Mouse (Mus musculus) heart, embryonic 11.5 days (tissue): ENCODE results near the gene Fam43a. TPM values are rescaled to one million over a fixed set of nuclear protein-coding genes. Genes with fewer than 3 reads are reported as not detected.

ENCODE experiments used
- ATAC-seq: fragments of 200-750 bp; cut with Nextera tagmentation; replicated peaks from 2 replicates; pipeline ENCODE4 v1.8.0; 2017; ENCODE audit warnings: moderate library complexity; ENCODE audit not compliant: insufficient number of reproducible peaks, low FRiP score, low TSS enrichment
- H3K27ac ChIP-seq: fragments of 300-500 bp; sonication (generic); 2 replicates; pipeline ENCODE4 v1.5.1; 2014; ENCODE audit warnings: mild to moderate bottlenecking, low read depth, low read length
- H3K27me3 ChIP-seq: fragments of 300-500 bp; sonication (generic); 2 replicates; pipeline ENCODE4 v1.6.1; 2014; ENCODE audit warnings: mild to moderate bottlenecking, low read length, mixed read lengths; ENCODE audit not compliant: control insufficient read depth, insufficient read depth
- H3K36me3 ChIP-seq: fragments of 300-500 bp; sonication (generic); 2 replicates; pipeline ENCODE4 v1.6.1; 2014; ENCODE audit warnings: mild to moderate bottlenecking, low read length, moderate library complexity, mixed read lengths; ENCODE audit not compliant: control insufficient read depth, insufficient read depth
- H3K4me1 ChIP-seq: fragments of 300-500 bp; sonication (generic); 2 replicates; pipeline ENCODE4 v1.6.1; 2014; ENCODE audit warnings: low read length; ENCODE audit not compliant: control insufficient read depth, insufficient read depth
- H3K4me2 ChIP-seq: fragments of 300-500 bp; sonication (generic); 2 replicates; pipeline ENCODE4 v1.6.1; 2014; ENCODE audit warnings: mild to moderate bottlenecking, moderate library complexity
- H3K4me3 ChIP-seq: fragments of 300-500 bp; sonication (generic); 2 replicates; pipeline ENCODE4 v1.5.1; 2014; ENCODE audit warnings: low read depth, low read length
- H3K9ac ChIP-seq: fragments of 300-500 bp; sonication (generic); 2 replicates; pipeline ENCODE4 v1.6.1; 2014; ENCODE audit warnings: mild to moderate bottlenecking, low read depth, low read length, moderate library complexity
- H3K9me3 ChIP-seq: fragments of 300-500 bp; sonication (generic); replicated peaks from 2 replicates; pipeline ENCODE4 v1.6.1; 2016; ENCODE audit warnings: low read length; ENCODE audit not compliant: control insufficient read depth
- WGBS: fragments of 180-500 bp; shearing (Covaris S2); extraction: QIAGEN DNeasy Blood & Tissue Kit; methylation state at CpG from one replicate; pipeline ENCODE4 v1.1.7; 2014; ENCODE audit not compliant: insufficient replicate concordance; 5-methylcytosine and 5-hydroxymethylcytosine counted together
- polyA plus RNA-seq: library from polyadenylated mRNA; unstranded; fragments of >200 nt; fragmentation: Nextera tagmentation; extraction: Ambion mirVana; gene quantifications from 2 replicates; pipeline ENCODE4 v1.2.1, GENCODE M21; 2014

Gene Fam43a
- polyA plus RNA-seq, 1 experiment from 2014 or later, result 6.6 TPM

- Histone ChIP-seq H3K9me3 (no peaks in the 10 kb centered on the region), H3K4me1 (peaks cover 47% of the 10 kb centered on the region), H3K9ac (peak overlapping the region; percentile 83), H3K27me3 (no peaks in the 10 kb centered on the region), H3K4me3 (peak overlapping the region; percentile 78), H3K36me3 (no peaks in the 10 kb centered on the region), H3K4me2 (peak overlapping the region; percentile 82), H3K27ac (peak overlapping the region; percentile 73)
- 6% methylated on average over 42 of the region's 42 CpGs for WGBS
- ATAC-seq, result 0 out of 2 replicates have a peak, but pooled peaks have one; percentile 6
Observed at GRCm38 (mm10) chr16:30601046-30601832, 1.7 kb downstream of the Fam43a start.

- no peak for ATAC-seq
- Histone ChIP-seq H3K4me1 (peaks cover 45% of the 10 kb centered on the region), H3K27me3 (no peaks in the 10 kb centered on the region), H3K4me3 (peak overlapping the region; percentile 78), H3K27ac (peak overlapping the region; percentile 73), H3K9ac (peak overlapping the region; percentile 65), H3K4me2 (peak overlapping the region; percentile 82), H3K36me3 (no peaks in the 10 kb centered on the region), H3K9me3 (no peaks in the 10 kb centered on the region)
- 21% methylated on average over 7 of the region's 7 CpGs for WGBS
Observed at GRCm38 (mm10) chr16:30601946-30602345, 2.4 kb downstream of the Fam43a start.

- WGBS, result 32% methylated on average over 18 of the region's 18 CpGs
Observed at GRCm38 (mm10) chr16:30602684-30603530, 3.4 kb downstream of the Fam43a start.

GRCm38 (mm10) chr16:30603531-30603842 is 4.0 kb downstream of the Fam43a start:
- Histone ChIP-seq H3K27ac (no peak overlapping the region), H3K9ac (no peak overlapping the region), H3K4me2 (peak overlapping the region; percentile 82; the same call in 1 of the 2 replicates), H3K36me3 (no peaks in the 10 kb centered on the region), H3K4me1 (peaks cover 41% of the 10 kb centered on the region), H3K27me3 (no peaks in the 10 kb centered on the region), H3K4me3 (no peak overlapping the region), H3K9me3 (no peaks in the 10 kb centered on the region)
- ATAC-seq, result no peak
- 53% methylated on average over 9 of the region's 9 CpGs for WGBS

More at GRCm38 (mm10) chr16:30602684-30603530, 3.4 kb downstream of the Fam43a start:
- H3K27me3 ChIP-seq, result no peaks in the 10 kb centered on the region
- H3K4me2 ChIP-seq, result peak overlapping the region; percentile 82
- no peak overlapping the region for H3K9ac ChIP-seq
- no peak for ATAC-seq
- H3K27ac ChIP-seq, result no peak overlapping the region
- H3K9me3 ChIP-seq, result no peaks in the 10 kb centered on the region
- peaks cover 41% of the 10 kb centered on the region for H3K4me1 ChIP-seq
- no peaks in the 10 kb centered on the region for H3K36me3 ChIP-seq
- H3K4me3 ChIP-seq, result peak overlapping the region; percentile 15; the same call in 1 of the 2 replicates

- ATAC-seq, result no peak
- H3K27ac ChIP-seq, result no peak overlapping the region
- H3K4me1 ChIP-seq, result peaks cover 41% of the 10 kb centered on the region
- H3K9me3 ChIP-seq, result no peaks in the 10 kb centered on the region
- H3K4me3 ChIP-seq, result no peak overlapping the region
- no peaks in the 10 kb centered on the region for H3K36me3 ChIP-seq
- no peaks in the 10 kb centered on the region for H3K27me3 ChIP-seq
- H3K9ac ChIP-seq, result no peak overlapping the region
- WGBS, result 61% methylated on average over 16 of the region's 16 CpGs
- no peak overlapping the region for H3K4me2 ChIP-seq
Observed at GRCm38 (mm10) chr16:30604061-30604806, 4.7 kb downstream of the Fam43a start.

GRCm38 (mm10) chr16:30604807-30605137 is 5.2 kb downstream of the Fam43a start:
- peak overlapping the region; percentile 12; the same call in 1 of the 2 replicates for H3K9ac ChIP-seq
- H3K36me3 ChIP-seq, result no peaks in the 10 kb centered on the region
- H3K27ac ChIP-seq, result peak overlapping the region; percentile 2; the same call in 1 of the 2 replicates
- no peak overlapping the region for H3K4me3 ChIP-seq
- 59% methylated on average over 7 of the region's 7 CpGs for WGBS
- H3K4me2 ChIP-seq, result no peak overlapping the region
- peaks cover 41% of the 10 kb centered on the region for H3K4me1 ChIP-seq
- ATAC-seq, result no peak
- no peaks in the 10 kb centered on the region for H3K9me3 ChIP-seq
- no peaks in the 10 kb centered on the region for H3K27me3 ChIP-seq

- Histone ChIP-seq H3K9me3 (no peaks in the 10 kb centered on the region), H3K27ac (no peak overlapping the region), H3K9ac (no peak overlapping the region), H3K27me3 (no peaks in the 10 kb centered on the region), H3K4me3 (no peak overlapping the region), H3K4me1 (peaks cover 39% of the 10 kb centered on the region), H3K36me3 (no peaks in the 10 kb centered on the region), H3K4me2 (no peak overlapping the region)
- 70% methylated on average over 6 of the region's 6 CpGs for WGBS
- no peak for ATAC-seq
Observed at GRCm38 (mm10) chr16:30605528-30605927, 6.0 kb downstream of the Fam43a start.

GRCm38 (mm10) chr16:30607868-30608267 is 8.3 kb downstream of the Fam43a start:
- Histone ChIP-seq H3K36me3 (no peaks in the 10 kb centered on the region), H3K27ac (no peak overlapping the region), H3K4me1 (peaks cover 21% of the 10 kb centered on the region), H3K27me3 (0 out of 2 replicates have a peak, but pooled peaks cover 2% of the 10 kb centered on the region), H3K4me3 (no peak overlapping the region), H3K4me2 (no peak overlapping the region), H3K9ac (no peak overlapping the region), H3K9me3 (no peaks in the 10 kb centered on the region)
- ATAC-seq, result no peak
- 81% methylated on average over 3 of the region's 3 CpGs for WGBS
